Mouse (Mus musculus): ENCODE data around the gene Uck1. TPM values are rescaled to one million over a fixed set of nuclear protein-coding genes. Genes with fewer than 3 reads are reported as not detected.
A peak's percentile ranks its signal among the peaks of the same experiment; 100 is the strongest.

Gene Uck1
- total RNA-seq, 2 experiments from 2014 or later = 55.3 to 57.8 TPM

DNA sequence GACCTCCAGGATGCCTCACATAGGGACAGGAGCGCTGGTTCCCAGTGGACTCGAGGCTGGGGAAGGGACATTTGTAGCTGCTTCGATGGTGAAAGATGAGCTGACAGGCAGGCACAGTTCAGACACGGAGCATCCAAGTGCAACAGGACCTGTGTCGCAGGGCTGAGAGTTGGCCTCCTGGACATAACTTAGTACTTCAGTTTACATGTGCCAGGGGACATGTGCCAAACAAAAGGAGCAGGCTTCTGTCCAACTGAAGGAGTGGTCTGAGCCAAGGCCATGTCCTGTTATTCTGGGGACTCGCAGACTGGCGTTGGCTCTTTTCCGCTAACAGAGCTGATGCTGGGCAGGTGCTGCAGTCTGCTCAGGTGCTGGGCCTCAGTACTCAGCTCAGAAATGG lies 34.4 kb upstream of the Uck1 start:
- no peak for TF ChIP-seq CTCF (conservative IDR thresholded peaks at IDR 0.05)
- no peak overlapping the region for H3K4me3 ChIP-seq
- H3K27ac ChIP-seq = no peak overlapping the region
- DNase-seq (ENCODE audit: low spot score in 2 of 2) = no peak

DNA sequence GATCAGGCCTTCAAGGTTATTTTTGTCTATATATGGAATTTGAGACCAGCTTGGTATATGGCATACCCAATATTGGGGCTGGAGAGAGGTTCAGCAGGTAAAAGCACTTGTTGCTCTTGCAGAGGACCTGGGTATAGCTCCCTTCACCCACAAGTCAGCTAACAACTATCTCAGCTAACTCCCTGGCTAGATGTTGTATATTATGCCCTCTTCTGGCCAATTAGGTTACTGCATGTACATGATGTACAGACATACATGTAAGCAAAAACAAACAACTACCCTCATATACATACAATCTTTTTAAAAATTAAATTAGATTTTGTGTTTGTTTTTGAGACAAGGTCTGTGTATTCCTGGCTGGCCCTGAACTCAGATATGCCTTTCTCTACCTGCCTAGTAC lies 29.6 kb upstream of the Uck1 start:
- no peak for DNase-seq (ENCODE audit: low spot score in 2 of 2)
- Histone ChIP-seq H3K27ac (no peak overlapping the region), H3K4me3 (peak overlapping the region; percentile 94; the same call in 1 of the 2 replicates)
- TF ChIP-seq CTCF (conservative IDR thresholded peaks at IDR 0.05) = peak; percentile 81

DNA sequence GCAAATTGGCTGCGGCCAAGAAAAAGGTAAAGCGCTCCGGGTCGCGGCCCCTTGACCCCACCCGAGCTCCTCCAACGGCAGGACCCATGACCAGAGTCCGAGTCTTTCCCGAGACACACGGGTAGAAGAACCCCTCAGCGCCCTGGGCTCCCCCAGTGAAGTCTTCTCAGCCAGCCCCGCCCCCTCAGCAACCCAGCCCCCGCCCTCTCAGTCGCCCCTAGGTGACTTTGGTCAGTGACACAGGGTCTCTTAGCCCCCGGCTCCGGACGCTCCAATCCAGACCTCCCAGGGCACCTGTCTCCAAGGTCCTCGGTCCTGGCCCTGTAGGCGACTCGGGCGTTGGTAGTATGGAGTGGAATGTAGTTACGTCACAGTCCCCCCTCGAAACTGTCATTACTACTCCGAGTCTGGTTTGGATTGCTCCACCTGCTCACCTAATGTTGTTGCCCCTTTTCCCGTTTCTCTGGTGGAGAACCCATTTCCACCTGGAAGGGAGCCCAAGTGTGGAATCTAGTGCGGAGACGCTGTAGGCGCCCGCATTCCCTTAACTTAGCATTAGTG lies 28.5 kb upstream of the Uck1 start:
- H3K27ac ChIP-seq = peak overlapping the region; percentile 91
- TF ChIP-seq CTCF (conservative IDR thresholded peaks at IDR 0.05) = no peak
- H3K4me3 ChIP-seq = peak overlapping the region; percentile 94
- no peak for DNase-seq (ENCODE audit: low spot score in 2 of 2)

DNA sequence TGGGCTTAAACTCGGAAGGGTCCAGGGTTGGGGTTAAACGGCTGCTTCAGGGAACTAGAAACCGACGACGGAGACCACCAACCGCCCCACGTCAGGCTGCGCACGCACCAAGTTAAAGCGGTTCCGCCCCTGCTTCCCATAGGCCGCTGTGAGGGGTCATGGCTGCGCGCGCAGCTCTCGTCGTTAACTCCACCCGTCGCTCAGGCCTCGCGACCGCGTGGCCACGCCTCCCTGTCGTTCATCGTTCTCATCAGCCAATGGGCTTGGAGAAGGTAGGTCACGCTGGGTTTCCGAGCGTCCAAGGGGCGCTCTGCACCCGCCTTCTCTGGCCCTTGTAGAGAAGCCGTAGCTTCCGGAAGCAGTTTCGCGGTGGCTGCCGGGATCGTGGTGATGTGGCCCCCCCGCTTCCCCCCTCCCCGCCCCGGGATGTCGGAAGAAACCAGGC lies 28.0 kb upstream of the Uck1 start, which contains the start of gene Swi5:
Gene Swi5, minus strand, starts transcription at position 153 of the 445 bp plus-strand sequence.
- TF ChIP-seq CTCF (conservative IDR thresholded peaks at IDR 0.05) = no peak
- DNase-seq (ENCODE audit: low spot score in 2 of 2) = peak; percentile 96 to 97
- peak within 1 kb of the TSS; percentile 93 for H3K27ac ChIP-seq
- peak within 1 kb of the TSS; percentile 94 for H3K4me3 ChIP-seq

DNA sequence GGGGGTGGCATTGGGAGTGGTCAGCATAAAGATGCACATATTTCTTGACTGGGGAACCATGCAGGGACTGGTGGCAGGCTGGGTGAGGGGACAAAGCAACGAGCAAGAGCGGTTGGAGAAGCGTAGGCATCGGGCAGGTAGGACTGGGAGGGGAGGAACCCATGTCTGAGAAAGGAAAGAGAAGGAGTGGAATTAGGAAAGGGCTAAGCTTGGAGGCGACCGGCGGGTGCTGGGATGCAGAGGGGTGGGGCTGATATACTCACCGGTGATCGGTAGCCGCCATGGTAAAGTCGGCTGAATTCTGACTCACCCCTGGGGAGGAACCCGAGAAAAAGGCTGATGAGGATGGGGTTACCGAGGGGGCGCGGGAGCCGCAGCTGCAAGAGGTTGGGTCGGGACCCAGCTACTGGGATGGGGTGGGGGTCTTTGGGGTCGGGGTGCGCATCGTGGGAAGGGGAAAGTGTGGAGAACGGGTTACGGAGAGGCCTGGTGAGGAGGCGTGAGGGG lies 27.4 kb upstream of the Uck1 start, which contains the start of gene Golga2:
Gene Golga2, plus strand, starts transcription at position 51 of the 507 bp plus-strand sequence.
- H3K27ac ChIP-seq = peak within 1 kb of the TSS; percentile 93

DNA sequence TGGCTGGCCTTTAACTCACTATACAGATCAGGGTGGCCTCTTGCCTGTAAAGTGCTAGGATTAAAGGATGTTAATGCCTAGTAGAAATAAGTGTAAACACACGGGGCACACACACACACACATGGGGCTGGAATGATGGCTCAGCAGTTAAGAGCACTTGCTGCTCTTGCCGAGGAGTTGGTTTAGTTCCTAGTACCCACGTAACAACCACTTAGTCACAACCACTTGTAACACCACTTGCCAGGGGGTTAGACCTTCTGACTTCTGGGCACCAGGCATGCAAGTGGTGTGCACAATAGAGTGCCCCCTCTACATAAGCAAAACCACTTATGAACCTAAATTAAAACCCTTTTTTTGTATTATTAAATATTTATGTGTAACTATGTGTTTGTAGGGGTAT lies 24.0 kb upstream of the Uck1 start:
- H3K27ac ChIP-seq = no peak overlapping the region
- no peak for DNase-seq (ENCODE audit: low spot score in 2 of 2)
- no peak for TF ChIP-seq CTCF (conservative IDR thresholded peaks at IDR 0.05)

More for the DNA sequence above, 27.4 kb upstream of the Uck1 start, which contains the start of gene Golga2:
- TF ChIP-seq CTCF (conservative IDR thresholded peaks at IDR 0.05) = no peak
- DNase-seq (ENCODE audit: low spot score in 2 of 2) = no peak
- H3K4me3 ChIP-seq = peak within 1 kb of the TSS; percentile 94

DNA sequence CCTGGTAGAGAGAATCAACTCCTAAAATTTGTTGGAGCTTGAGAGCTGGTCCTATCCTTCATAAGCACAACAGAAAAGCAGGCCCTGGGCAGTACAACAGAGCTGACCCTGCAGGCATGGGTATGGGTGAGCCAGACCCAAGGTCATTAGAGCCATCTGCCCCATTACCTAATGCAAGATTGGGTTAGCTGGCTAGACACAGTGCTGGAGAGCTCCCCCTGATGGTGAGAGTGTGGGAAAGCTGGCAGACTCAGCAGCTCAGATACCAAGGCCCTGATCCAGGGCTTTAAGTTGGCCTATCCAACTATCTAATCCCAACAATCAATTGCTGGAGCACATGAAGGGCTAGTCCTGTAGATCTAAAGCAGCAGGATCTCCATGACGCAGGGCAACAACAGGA lies 22.8 kb upstream of the Uck1 start:
- H3K27ac ChIP-seq = no peak overlapping the region
- no peak overlapping the region for H3K4me3 ChIP-seq
- DNase-seq (ENCODE audit: low spot score in 2 of 2) = no peak
- TF ChIP-seq CTCF (conservative IDR thresholded peaks at IDR 0.05) = peak; percentile 86

More for the DNA sequence above, 24.0 kb upstream of the Uck1 start:
- H3K4me3 ChIP-seq = no peak overlapping the region

DNA sequence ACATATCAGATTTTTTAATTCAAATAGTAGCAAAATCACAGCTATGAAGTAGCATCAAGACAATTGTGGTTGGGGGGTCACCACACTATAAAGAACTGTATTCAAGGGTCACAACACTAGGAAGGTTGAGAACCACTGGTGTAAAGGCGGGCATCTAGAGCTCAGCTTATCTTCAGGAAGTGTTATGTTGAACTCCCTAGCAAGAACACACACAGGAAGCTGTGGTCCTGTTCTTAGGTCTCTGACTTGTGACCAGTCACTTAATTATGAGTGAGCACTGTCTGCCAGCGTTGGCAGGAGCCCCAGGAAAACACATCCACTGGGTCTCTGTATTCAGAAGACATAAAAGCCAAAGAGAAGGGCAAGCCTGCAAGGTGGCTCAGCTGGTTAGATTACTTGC lies 22.3 kb upstream of the Uck1 start:
- H3K4me3 ChIP-seq = no peak overlapping the region
- no peak for DNase-seq (ENCODE audit: low spot score in 2 of 2)
- TF ChIP-seq CTCF (conservative IDR thresholded peaks at IDR 0.05) = no peak
- H3K27ac ChIP-seq = no peak overlapping the region

DNA sequence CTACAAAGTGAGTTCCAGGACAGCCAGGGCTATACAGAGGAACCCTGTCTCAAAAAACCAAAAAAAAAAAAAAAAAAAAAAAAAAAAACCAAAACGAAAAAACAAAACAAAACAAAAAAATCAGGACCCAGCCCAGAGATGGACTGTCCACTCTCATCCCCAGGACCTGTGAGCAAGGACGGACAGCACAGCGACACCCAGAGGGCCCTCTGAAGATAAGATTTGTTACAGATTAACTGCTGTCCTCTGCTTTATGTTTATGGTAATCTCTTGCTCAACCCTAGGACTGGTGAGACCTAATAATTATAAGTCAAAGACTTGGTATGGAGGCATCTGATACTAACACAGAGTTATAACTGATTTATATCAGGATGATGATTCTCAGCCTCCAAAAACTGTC lies 15.9 kb upstream of the Uck1 start:
- no peak for DNase-seq (ENCODE audit: low spot score in 2 of 2)

DNA sequence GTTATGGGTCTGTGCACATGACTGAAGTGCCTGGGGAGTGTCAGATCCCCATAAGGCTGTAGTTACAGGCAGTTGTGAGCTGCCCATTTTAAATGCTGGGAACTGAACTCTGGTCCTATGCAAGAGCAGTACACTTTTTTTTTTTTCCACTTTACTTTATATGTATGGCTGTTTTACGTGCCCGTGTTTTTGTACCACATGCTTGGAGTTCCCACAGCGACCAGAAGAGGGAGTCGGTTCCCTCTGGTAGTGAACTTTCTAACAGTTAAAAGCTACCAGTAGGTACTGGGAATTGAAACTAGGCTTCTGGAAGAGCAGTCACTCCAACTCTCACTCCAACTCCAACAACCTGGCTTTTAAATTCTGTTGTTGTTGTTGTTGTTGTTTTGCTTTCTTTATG lies 676 bp upstream of the Uck1 start:
- Histone ChIP-seq H3K27ac (no peak overlapping the region), H3K4me3 (no peak overlapping the region; the same call in 1 of the 2 replicates)
- TF ChIP-seq CTCF (conservative IDR thresholded peaks at IDR 0.05) = peak; percentile 78
- no peak for DNase-seq (ENCODE audit: low spot score in 2 of 2)

More for the DNA sequence above, 15.9 kb upstream of the Uck1 start:
- no peak overlapping the region for H3K27ac ChIP-seq
- no peak overlapping the region for H3K4me3 ChIP-seq
- 0 out of 2 replicates have a peak, but pooled peaks have one; percentile 4 for TF ChIP-seq CTCF (conservative IDR thresholded peaks at IDR 0.05)

DNA sequence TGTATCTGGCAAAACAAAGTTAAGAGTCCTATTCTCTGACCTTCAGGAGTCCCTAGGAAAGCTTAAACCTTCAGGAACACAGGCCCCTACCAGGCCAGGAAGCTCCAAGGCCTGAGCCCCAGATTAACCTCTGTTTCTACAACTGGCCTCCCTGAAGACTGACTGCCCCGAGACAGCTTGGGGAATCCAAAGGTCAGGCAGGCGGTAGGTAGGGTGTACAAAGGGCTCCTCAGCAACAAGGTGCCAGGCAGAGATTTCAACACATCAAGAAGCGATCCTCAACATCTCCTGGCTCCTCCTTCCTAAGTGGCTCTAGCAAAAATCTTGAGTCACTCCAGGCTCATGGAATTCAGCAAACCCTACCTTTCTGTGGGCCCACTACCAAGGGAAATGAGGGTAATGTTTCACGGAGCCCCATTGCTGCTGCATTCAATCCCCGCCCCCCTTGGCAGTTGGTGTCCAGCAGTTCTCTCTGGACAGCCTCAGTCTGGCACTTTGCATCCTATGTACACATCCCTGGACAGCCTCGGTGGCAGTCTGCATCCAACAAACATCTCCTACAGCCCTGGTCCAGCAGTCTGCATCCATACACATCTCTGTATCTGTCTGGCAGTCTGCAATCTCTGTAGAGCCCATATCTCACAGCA lies 949 bp downstream of the Uck1 start:
- TF ChIP-seq CTCF (conservative IDR thresholded peaks at IDR 0.05) = no peak
- H3K27ac ChIP-seq = peak overlapping the region; percentile 88; the same call in 1 of the 2 replicates
- no peak for DNase-seq (ENCODE audit: low spot score in 2 of 2)

DNA sequence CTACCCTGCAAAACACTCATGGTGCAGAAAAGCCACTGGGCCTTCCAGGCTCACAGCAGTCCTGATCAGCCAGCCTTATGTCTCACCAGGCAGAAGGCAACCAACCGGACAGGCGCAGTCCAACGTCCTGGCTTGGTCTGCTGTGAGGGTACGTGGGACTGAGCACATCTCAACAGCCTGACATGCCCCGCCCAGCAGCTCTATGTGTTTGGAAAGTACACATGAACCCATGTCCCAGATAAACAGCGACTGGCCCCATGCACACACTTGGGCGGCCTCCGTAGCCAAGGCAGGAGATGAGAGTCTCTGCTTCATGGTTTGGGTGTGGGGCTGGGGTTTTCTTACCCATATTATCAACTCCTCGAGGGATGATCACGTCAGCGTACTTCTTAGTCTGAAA lies 3.7 kb downstream of the Uck1 start:
- TF ChIP-seq CTCF (conservative IDR thresholded peaks at IDR 0.05) = no peak
- H3K4me3 ChIP-seq = no peak overlapping the region
- DNase-seq (ENCODE audit: low spot score in 2 of 2) = no peak
- no peak overlapping the region for H3K27ac ChIP-seq

More for the DNA sequence above, 949 bp downstream of the Uck1 start:
- peak overlapping the region; percentile 77 for H3K4me3 ChIP-seq

DNA sequence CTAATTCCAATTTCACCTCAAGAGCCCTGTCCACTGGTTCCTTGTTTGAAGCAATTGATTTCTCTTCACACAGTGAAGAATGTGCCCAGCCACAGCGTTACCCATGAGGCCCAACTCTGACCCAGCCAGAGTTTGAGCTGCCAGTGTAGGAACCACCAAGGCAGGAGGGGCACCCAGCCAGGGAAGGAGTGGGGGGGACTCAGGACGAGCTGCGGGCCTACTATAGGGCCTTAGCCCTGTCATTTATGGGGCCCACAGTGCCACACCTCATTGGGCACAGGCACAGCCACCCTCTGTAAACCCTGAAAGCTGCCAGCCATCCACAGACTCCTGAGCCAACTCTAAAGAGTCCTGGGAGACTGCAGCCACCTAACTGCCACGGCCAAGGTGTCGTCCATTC lies 5.4 kb downstream of the Uck1 start:
- Histone ChIP-seq H3K4me3 (no peak overlapping the region), H3K27ac (no peak overlapping the region)
- TF ChIP-seq CTCF (conservative IDR thresholded peaks at IDR 0.05) = no peak
- no peak for DNase-seq (ENCODE audit: low spot score in 2 of 2)
